Mouse (Mus musculus): Measurements from ENCODE around the gene Cypt1. TPM values are rescaled to one million over a fixed set of nuclear protein-coding genes. Genes with fewer than 3 reads are reported as not detected.

Gene Cypt1
- polyA plus RNA-seq (2016; fragmentation: Nextera tagmentation; extraction: Ambion mirVana) = not detected in 2 replicates

GRCm38 (mm10) chrX:16522569-16522968, at the start of gene Cypt1:
Gene Cypt1 (plus strand): TSS chrX:16522869.
- no peaks in the 10 kb centered on the region for H3K27me3 ChIP-seq
- H3K4me2 ChIP-seq (replicated peaks) = no peak within 1 kb of the TSS
- H3K4me3 ChIP-seq = no peak within 1 kb of the TSS
- no peaks in the 10 kb centered on the region for H3K36me3 ChIP-seq
- no peaks in the 10 kb centered on the region for H3K9me3 ChIP-seq
- no peak within 1 kb of the TSS for H3K27ac ChIP-seq
- H3K9ac ChIP-seq = no peak within 1 kb of the TSS
- no peak for ATAC-seq (ENCODE audit: insufficient number of reproducible peaks, insufficient read depth, low FRiP score, low TSS enrichment)
- no peaks in the 10 kb centered on the region for H3K4me1 ChIP-seq
- 92% methylated on average over 3 of the region's 3 CpGs for WGBS

GRCm38 (mm10) chrX:16546806-16547205, 24.1 kb downstream of the Cypt1 start:
- H3K4me1 ChIP-seq = no peaks in the 10 kb centered on the region
- H3K36me3 ChIP-seq = no peaks in the 10 kb centered on the region
- no peaks in the 10 kb centered on the region for H3K27me3 ChIP-seq
- no peaks in the 10 kb centered on the region for H3K9me3 ChIP-seq
- no peak overlapping the region for H3K9ac ChIP-seq
- H3K27ac ChIP-seq = no peak overlapping the region
- H3K4me2 ChIP-seq (replicated peaks) = no peak overlapping the region
- no peak for ATAC-seq (ENCODE audit: insufficient number of reproducible peaks, insufficient read depth, low FRiP score, low TSS enrichment)
- no peak overlapping the region for H3K4me3 ChIP-seq

- H3K4me3 ChIP-seq = no peak overlapping the region
- no peaks in the 10 kb centered on the region for H3K4me1 ChIP-seq
- no peaks in the 10 kb centered on the region for H3K9me3 ChIP-seq
- ATAC-seq (ENCODE audit: insufficient number of reproducible peaks, insufficient read depth, low FRiP score, low TSS enrichment) = no peak
- H3K27me3 ChIP-seq = no peaks in the 10 kb centered on the region
- no peak overlapping the region for H3K9ac ChIP-seq
- WGBS = 55% methylated on average over 1 of the region's 1 CpGs
- no peak overlapping the region for H3K4me2 ChIP-seq (replicated peaks)
- H3K27ac ChIP-seq = no peak overlapping the region
- H3K36me3 ChIP-seq = no peaks in the 10 kb centered on the region
Observed at GRCm38 (mm10) chrX:16557061-16557460, 34.4 kb downstream of the Cypt1 start.

- Histone ChIP-seq H3K4me3 (no peak overlapping the region), H3K27ac (no peak overlapping the region), H3K4me1 (no peaks in the 10 kb centered on the region), H3K9ac (no peak overlapping the region), H3K4me2 (replicated peaks) (no peak overlapping the region), H3K27me3 (no peaks in the 10 kb centered on the region), H3K9me3 (no peaks in the 10 kb centered on the region), H3K36me3 (no peaks in the 10 kb centered on the region)
- no peak for ATAC-seq (ENCODE audit: insufficient number of reproducible peaks, insufficient read depth, low FRiP score, low TSS enrichment)
Observed at GRCm38 (mm10) chrX:16558501-16558900, 35.8 kb downstream of the Cypt1 start.

Other genes with a start within 250 kb of the Cypt1 start
- 15.7 and 17.7 TPM in 2 replicates for gene Maoa, start 96.8 kb downstream of the Cypt1 start, polyA plus RNA-seq (2016; fragmentation: Nextera tagmentation; extraction: Ambion mirVana)